Mouse (Mus musculus): ENCODE measurements around the gene Lat. TPM values are rescaled to one million over a fixed set of nuclear protein-coding genes. Genes with fewer than 3 reads are reported as not detected.
"Not testable (repeated sequence)": the region's sequence is repeated elsewhere in the genome, so short reads cannot be mapped to it uniquely, and the experiment has no call there.

Gene Lat
- polyA plus RNA-seq, 1 experiment from 2014 or later = 4.3 TPM

DNA sequence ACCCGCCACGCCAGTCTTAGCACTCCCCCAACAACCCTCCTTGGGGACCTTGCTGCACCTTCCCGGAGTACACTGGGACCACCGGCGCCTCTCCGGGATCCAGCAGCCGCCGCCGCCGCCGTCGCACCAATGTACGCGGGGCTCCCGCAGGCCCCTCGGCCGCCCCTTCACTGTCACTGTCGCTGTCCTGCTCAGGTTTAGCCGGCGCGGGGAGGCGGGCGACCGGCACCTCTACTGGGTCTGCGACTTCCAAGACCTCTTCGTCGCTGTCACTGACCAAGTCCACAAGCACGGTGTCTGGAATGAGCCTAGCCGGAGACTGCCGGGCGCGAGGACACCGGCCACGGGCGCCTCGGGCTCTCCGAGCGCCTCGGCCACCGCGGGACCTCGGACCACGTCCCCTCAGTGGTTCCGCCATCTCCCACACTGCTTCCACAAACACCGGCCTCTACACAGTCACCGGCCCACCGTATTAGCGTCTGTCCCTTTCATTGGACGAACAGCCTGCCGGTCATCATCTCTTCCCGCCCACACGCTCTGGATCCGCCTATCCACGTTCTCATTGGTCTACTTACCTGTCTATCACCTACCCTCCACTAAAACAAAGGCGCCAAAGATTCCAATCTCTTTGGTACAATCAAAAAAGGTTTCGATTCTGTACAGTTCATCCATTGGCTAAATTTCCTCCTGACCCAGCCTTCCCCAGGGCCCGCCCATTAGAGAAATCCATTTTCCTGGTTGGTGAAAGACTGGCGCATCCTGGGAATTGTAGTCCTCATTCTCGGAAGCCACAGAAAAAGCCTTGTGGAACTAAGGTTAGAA lies 27.1 kb upstream of the Lat start, which contains the start of gene Nfatc2ip:
Nfatc2ip (minus strand) TSS at position 440 of the 822 bp plus-strand sequence.
- under 1% methylated on average over 59 of the region's 59 CpGs for WGBS
- Histone ChIP-seq H3K4me3 (peak within 1 kb of the TSS; percentile 76), H3K27me3 (no peaks in the 10 kb centered on the region), H3K27ac (peak within 1 kb of the TSS; percentile 56), H3K4me2 (peak within 1 kb of the TSS; percentile 77), H3K9ac (peak within 1 kb of the TSS; percentile 65), H3K4me1 (replicated peaks) (peaks cover 9% of the 10 kb centered on the region), H3K9me3 (replicated peaks) (no peaks in the 10 kb centered on the region), H3K36me3 (no peaks in the 10 kb centered on the region)
- peak; percentile 99 for ATAC-seq (replicated peaks; ENCODE audit: insufficient number of reproducible peaks, insufficient read depth, low FRiP score, low read depth)

DNA sequence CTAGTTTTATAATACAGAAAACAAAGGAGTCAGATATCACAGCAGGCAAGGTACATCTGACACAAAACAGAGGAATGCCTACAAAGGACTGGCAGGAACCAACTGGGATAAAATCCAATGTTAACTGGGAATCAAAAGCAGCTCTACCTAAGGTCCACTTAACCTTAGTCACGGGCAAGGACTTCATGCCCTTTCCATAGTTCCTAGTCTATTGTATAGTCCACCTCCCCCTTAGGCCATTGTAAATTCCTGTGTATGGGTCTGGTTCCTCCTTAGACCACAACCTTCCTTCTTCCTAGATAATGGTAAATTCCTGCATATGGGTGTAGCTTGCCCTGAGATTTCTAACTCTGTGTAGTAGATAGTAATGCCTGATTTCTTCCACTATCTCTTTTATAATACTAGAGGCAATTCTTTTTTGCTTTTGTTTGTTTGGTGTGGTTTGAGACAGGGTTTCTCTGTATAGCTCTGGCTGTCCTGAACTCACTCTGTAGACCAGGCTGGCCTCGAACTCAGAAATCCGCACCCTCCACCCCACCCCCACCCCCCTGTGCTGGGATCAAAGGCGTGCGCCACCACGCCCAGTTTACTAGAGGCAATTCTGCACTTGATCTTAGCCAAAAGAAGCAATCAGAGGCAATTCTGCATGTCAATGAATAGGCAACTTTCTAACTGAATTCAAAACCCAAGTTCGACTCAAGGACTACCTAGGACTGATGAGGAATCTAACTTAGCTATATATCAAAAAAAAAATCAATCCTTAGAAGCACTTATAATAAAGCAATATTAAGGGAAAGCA lies 22.9 kb upstream of the Lat start:
- H3K27ac ChIP-seq; H3K4me1 ChIP-seq (replicated peaks); H3K9ac ChIP-seq; ATAC-seq (replicated peaks; ENCODE audit: insufficient number of reproducible peaks, insufficient read depth, low FRiP score, low read depth); H3K9me3 ChIP-seq (replicated peaks); H3K4me3 ChIP-seq; H3K4me2 ChIP-seq; H3K27me3 ChIP-seq: not testable (repeated sequence)
- peaks cover 31% of the 10 kb centered on the region for H3K36me3 ChIP-seq
- WGBS = 87% methylated on average over 7 of the region's 7 CpGs

DNA sequence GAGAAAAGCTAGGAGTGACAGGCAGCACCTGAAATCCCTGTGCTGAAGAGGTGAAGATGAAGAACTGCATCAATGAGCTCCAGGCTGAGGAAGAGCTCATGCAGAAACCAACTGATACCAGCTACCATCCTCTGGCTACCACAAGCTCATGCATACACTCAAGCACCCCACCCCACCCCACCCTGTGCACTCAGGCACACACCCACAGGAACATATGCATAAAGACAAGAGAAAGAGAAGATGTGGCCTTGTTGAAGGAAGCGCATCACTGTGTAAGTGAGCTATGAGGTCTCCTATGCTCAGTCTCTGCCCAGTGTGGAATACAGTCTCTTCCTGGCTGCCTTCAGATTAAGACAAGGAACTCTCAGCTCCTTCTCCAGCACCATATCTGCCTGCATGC lies 18.8 kb upstream of the Lat start:
- no peaks in the 10 kb centered on the region for H3K27me3 ChIP-seq
- no peak overlapping the region for H3K4me3 ChIP-seq
- ATAC-seq (replicated peaks; ENCODE audit: insufficient number of reproducible peaks, insufficient read depth, low FRiP score, low read depth) = no peak
- peaks cover 38% of the 10 kb centered on the region for H3K36me3 ChIP-seq
- 100% methylated on average over 1 of the region's 1 CpGs for WGBS
- H3K9ac ChIP-seq = no peak overlapping the region
- H3K9me3 ChIP-seq (replicated peaks) = no peaks in the 10 kb centered on the region
- no peak overlapping the region for H3K4me2 ChIP-seq
- no peak overlapping the region for H3K27ac ChIP-seq
- no peaks in the 10 kb centered on the region for H3K4me1 ChIP-seq (replicated peaks)

DNA sequence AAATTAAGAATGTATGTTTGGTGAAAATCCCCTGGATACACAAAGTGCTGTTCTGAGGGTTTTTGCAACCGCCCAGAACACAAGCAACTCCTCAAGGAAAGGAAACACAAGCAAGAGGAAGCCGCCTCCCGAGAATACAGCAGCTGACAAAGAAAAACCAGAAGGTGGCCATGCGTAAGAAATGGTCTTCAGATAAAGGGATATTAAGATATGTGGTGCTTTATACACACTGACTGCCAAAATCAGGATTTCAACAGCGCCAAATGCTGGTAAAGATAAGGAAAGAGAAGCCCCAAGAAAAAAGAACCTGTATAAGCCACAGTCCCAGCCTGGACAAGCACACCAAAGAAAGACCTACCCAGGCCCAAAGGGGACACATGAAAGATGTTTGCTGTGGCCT lies 14.2 kb upstream of the Lat start:
- Histone ChIP-seq H3K36me3 (peaks cover 14% of the 10 kb centered on the region; the same call in 1 of the 2 replicates), H3K27ac (no peak overlapping the region), H3K9me3 (replicated peaks) (no peaks in the 10 kb centered on the region), H3K4me2 (no peak overlapping the region), H3K4me3 (no peak overlapping the region), H3K27me3 (0 out of 2 replicates have a peak, but pooled peaks cover 6% of the 10 kb centered on the region), H3K9ac (no peak overlapping the region), H3K4me1 (replicated peaks) (no peaks in the 10 kb centered on the region)
- 78% methylated on average over 5 of the region's 5 CpGs for WGBS
- no peak for ATAC-seq (replicated peaks; ENCODE audit: insufficient number of reproducible peaks, insufficient read depth, low FRiP score, low read depth)

DNA sequence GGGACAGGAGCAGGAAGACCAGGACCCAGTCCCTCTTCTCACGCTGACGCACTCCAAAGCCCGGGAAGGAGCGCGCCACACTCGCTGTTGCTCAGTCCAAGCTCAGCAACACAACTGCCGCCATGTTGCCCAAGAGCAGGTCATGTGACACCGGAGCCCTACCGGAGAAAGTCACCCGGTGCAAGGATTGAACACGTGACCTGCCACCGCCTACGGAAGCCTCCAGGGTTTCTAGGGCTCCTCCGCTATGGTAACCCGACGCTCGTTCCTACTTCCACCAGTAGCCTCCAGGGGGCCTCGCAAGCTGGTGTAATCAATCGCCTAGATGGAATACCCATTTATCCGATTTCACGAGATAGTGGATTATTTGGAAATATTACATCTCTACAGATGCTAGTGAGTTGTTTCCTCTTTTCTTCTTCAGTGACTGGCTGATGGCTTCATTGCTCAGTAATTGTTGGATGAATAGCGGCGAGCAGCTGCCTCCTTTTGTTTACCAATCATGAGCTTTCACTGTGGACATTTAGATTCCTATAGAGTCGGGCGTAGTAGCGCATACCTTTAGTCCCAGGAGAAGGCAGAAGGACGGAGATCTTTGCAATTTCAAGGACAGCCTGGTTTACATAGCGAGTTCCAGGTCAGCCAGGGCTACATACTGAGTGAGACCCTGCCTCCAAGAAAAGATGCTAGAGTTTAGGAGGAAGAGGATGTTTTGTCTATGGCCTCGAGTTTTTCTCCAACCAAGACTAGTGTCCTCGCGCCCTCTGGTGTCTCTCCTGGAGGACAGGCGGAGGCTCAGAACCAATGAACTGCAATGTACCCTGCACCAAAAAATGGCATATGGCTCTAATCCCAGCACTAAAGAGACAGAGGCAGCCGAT lies 8.1 kb upstream of the Lat start, which contains the start of gene Spns1:
Spns1 (minus strand) TSS at position 173 of the 881 bp plus-strand sequence.
- Histone ChIP-seq H3K27me3 (0 out of 2 replicates have a peak, but pooled peaks cover 6% of the 10 kb centered on the region), H3K4me2 (peak within 1 kb of the TSS; percentile 96), H3K27ac (peak within 1 kb of the TSS; percentile 60), H3K9me3 (replicated peaks) (no peaks in the 10 kb centered on the region), H3K36me3 (peaks cover 16% of the 10 kb centered on the region; the same call in 1 of the 2 replicates), H3K4me3 (peak within 1 kb of the TSS; percentile 73), H3K9ac (peak within 1 kb of the TSS; percentile 73), H3K4me1 (replicated peaks) (peaks cover 22% of the 10 kb centered on the region)
- WGBS = under 1% methylated on average over 33 of the region's 33 CpGs
- ATAC-seq (replicated peaks; ENCODE audit: insufficient number of reproducible peaks, insufficient read depth, low FRiP score, low read depth) = peak; percentile 95

DNA sequence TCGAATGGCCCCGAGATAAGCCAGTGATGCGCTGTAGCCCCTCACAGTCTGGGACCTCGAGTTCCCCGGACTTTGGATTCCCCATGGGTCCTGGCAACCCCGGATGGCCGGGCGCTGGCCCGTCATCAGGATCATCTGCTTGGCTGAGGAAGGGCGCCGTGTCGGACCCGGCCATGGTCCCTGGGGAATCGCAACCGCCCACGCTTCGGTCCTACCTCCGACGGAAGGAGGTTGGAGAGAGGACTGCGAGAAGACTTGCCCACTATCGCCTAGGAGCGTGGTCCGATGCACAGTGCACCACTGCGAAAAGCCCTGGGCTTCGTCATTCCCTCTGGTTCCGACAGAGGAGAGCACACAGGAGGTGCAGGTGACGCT lies 7.5 kb upstream of the Lat start:
- Histone ChIP-seq H3K27me3 (0 out of 2 replicates have a peak, but pooled peaks cover 6% of the 10 kb centered on the region), H3K27ac (0 out of 2 replicates have a peak overlapping the region, but pooled peaks have one; percentile 6), H3K4me1 (replicated peaks) (peaks cover 22% of the 10 kb centered on the region), H3K36me3 (peaks cover 23% of the 10 kb centered on the region), H3K4me3 (peak overlapping the region; percentile 73), H3K9ac (peak overlapping the region; percentile 73), H3K9me3 (replicated peaks) (no peaks in the 10 kb centered on the region), H3K4me2 (peak overlapping the region; percentile 96)
- ATAC-seq (replicated peaks; ENCODE audit: insufficient number of reproducible peaks, insufficient read depth, low FRiP score, low read depth) = no peak; the same call in none of the 2 replicates
- WGBS = under 1% methylated on average over 27 of the region's 27 CpGs

DNA sequence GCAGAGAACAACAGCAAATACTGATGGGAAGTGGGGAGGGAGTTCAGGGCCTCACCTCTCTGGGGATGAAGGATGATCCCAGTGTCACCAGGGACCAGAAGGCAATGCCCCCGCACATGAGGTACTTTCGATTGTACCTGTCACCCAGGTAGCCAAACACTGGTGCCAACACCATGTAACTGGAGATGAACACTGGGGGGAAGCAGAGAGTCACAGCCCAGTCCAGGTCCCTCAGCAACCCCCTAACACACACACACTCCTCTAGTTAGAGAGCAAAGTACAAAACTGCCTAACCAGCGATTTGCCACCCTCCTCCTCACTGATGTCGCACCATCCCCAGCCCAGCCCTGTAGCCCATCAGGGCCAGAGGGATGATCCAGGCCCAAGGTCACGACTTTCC lies 5.6 kb upstream of the Lat start:
- 74% methylated on average over 5 of the region's 5 CpGs for WGBS
- no peak for ATAC-seq (replicated peaks; ENCODE audit: insufficient number of reproducible peaks, insufficient read depth, low FRiP score, low read depth)
- Histone ChIP-seq H3K4me3 (no peak overlapping the region), H3K9ac (no peak overlapping the region), H3K27me3 (0 out of 2 replicates have a peak, but pooled peaks cover 2% of the 10 kb centered on the region), H3K27ac (no peak overlapping the region), H3K4me2 (no peak overlapping the region), H3K9me3 (replicated peaks) (no peaks in the 10 kb centered on the region), H3K4me1 (replicated peaks) (peaks cover 22% of the 10 kb centered on the region), H3K36me3 (peaks cover 35% of the 10 kb centered on the region)

DNA sequence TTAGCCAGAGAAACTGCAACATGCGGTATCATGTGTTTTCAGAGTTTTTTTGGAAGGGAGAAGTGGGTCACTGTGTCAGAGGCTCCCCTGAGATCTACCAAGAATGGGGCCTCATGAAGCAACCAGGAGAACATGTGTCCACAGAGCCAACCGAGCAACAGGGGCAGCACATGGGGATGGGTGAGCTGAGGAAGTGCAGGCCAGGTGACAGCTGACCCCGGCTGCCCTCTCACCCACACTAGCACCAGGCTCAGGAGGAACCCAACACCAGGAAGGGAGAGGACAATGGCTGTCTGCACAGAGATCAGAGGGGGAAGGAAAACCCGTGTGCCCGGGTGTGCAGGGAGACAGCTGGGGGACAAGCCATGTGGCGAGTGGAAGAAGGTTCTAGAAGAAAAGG lies 5.2 kb upstream of the Lat start:
- WGBS = 74% methylated on average over 6 of the region's 6 CpGs
- peaks cover 38% of the 10 kb centered on the region for H3K36me3 ChIP-seq
- no peak overlapping the region for H3K4me3 ChIP-seq

DNA sequence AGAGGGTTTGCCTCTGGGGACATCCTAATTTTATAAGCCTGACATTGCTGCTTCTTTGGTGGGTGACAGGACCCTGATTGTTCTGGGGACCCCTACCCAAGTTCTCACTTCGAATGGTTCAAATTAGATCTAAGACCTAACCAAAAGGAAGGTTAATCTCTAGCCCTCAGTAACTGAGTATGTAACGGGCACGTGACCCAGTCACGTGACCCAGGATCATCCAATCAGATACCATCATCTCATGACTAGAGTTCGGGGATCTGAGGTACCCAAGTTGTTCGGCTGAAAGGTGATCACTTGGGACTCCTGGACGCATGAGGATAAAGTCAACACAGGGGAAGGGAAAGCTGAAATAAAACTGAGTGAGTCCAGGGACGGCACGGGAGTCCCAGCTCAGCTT lies 3.6 kb upstream of the Lat start:
- WGBS = 85% methylated on average over 9 of the region's 9 CpGs
- H3K36me3 ChIP-seq = peaks cover 38% of the 10 kb centered on the region
- H3K27ac ChIP-seq = no peak overlapping the region

More for the DNA sequence above, 5.2 kb upstream of the Lat start:
- Histone ChIP-seq H3K27ac (no peak overlapping the region), H3K4me1 (replicated peaks) (peaks cover 22% of the 10 kb centered on the region), H3K9ac (no peak overlapping the region), H3K4me2 (no peak overlapping the region), H3K27me3 (no peaks in the 10 kb centered on the region), H3K9me3 (replicated peaks) (no peaks in the 10 kb centered on the region)
- ATAC-seq (replicated peaks; ENCODE audit: insufficient number of reproducible peaks, insufficient read depth, low FRiP score, low read depth) = no peak

DNA sequence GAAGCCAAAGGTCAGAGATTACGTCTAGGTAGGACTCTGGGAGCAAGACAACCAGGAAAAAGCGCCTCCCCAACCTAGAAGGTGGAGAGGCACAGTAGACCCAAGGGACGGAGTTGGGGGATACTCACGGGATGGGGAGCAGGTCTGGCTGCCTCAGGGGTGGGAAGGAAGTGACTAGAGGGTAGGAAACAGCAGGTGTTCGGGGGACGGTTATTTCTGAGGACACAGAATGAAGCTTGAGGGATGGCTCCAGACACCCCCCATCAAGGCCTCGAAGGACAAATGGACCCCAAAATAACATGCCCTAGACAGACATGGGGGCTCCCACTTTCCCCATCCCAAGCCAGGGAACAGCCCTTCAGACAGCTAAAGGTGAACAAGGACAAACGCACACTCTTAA lies 1.0 kb downstream of the Lat start:
- Histone ChIP-seq H3K9me3 (replicated peaks) (no peaks in the 10 kb centered on the region), H3K36me3 (peaks cover 30% of the 10 kb centered on the region), H3K4me2 (no peak overlapping the region; the same call in 1 of the 2 replicates), H3K9ac (no peak overlapping the region), H3K27me3 (no peaks in the 10 kb centered on the region), H3K4me1 (replicated peaks) (no peaks in the 10 kb centered on the region), H3K27ac (no peak overlapping the region), H3K4me3 (peak overlapping the region; percentile 35; the same call in 1 of the 2 replicates)
- 76% methylated on average over 8 of the region's 8 CpGs for WGBS
- no peak for ATAC-seq (replicated peaks; ENCODE audit: insufficient number of reproducible peaks, insufficient read depth, low FRiP score, low read depth)

More for the DNA sequence above, 3.6 kb upstream of the Lat start:
- Histone ChIP-seq H3K9ac (no peak overlapping the region), H3K4me2 (no peak overlapping the region), H3K27me3 (no peaks in the 10 kb centered on the region), H3K9me3 (replicated peaks) (no peaks in the 10 kb centered on the region), H3K4me3 (no peak overlapping the region), H3K4me1 (replicated peaks) (peaks cover 18% of the 10 kb centered on the region)
- ATAC-seq (replicated peaks; ENCODE audit: insufficient number of reproducible peaks, insufficient read depth, low FRiP score, low read depth) = no peak
